22 mouse cellular contexts compared by ENCODE assay signal in the genomic region with DNA sequence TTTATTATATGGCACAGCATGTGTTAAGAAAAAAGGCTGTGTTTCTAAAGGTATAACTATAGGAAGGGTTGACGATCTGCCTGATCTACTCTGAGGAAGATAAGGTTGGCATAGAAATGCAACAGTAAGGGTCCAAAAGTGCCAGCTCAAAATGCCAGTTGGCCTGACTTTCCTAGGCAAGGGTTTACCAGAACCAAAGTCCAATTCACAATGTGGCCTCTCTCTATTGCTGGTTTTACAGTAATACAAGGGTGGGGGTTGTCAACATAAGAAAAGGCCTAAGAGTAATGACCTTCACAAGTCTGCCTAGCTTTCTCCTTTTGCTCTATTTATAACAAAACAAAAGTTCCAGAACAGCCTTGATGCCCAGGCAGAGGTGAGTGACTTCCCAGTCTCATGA.
"Had no signal": no experiment of that assay in that cellular context is flagged by ENCODE, and none has a peak within 500 bp of the region (broad histone marks: within the 10 kb centered on the region; RNA-seq: fewer than 3 reads in every experiment).

No protein-coding gene starts in this region.

- H3K4me3 ChIP-seq: hindbrain, embryonic 15.5 days; layer of hippocampus, adult 2 months; limb, embryonic 10.5 days; limb, embryonic 13.5 days; megakaryocyte, embryonic 14.5 days; midbrain, embryonic 10.5 days; midbrain, embryonic 13.5 days; myocyte; neural tube, embryonic 13.5 days; stomach, embryonic 15.5 days had no signal

- H3K4me1 ChIP-seq: hindbrain, embryonic 15.5 days; limb, embryonic 10.5 days; limb, embryonic 13.5 days; megakaryocyte, embryonic 14.5 days; midbrain, embryonic 10.5 days; midbrain, embryonic 13.5 days; neural tube, embryonic 13.5 days; stomach, embryonic 15.5 days had no signal

- H3K36me3 ChIP-seq: hindbrain, embryonic 15.5 days; limb, embryonic 10.5 days; limb, embryonic 13.5 days; midbrain, embryonic 10.5 days; midbrain, embryonic 13.5 days; neural tube, embryonic 13.5 days; stomach, embryonic 15.5 days had no signal

- H3K4me2 ChIP-seq: hindbrain, embryonic 15.5 days; limb, embryonic 13.5 days; liver, embryonic 11.5 days; lung, embryonic 14.5 days; midbrain, embryonic 13.5 days; neural tube, embryonic 13.5 days; stomach, embryonic 15.5 days had no signal

- H3K27me3 ChIP-seq: hindbrain, embryonic 15.5 days; limb, embryonic 13.5 days; megakaryocyte, embryonic 14.5 days; midbrain, embryonic 13.5 days; neural tube, embryonic 13.5 days; stomach, embryonic 15.5 days had no signal

- DNase-seq: layer of hippocampus, adult 9-11 months; liver, postnatal 0 days; lung, embryonic 14.5 days; lung, postnatal 10 days; lung, postnatal 36 days; retina, postnatal 1 day; right cerebral cortex, postnatal 25 days; spleen, adult 18-20 months; thymus, postnatal 25 days had no signal

- H3K9ac ChIP-seq: hindbrain, embryonic 15.5 days; limb, embryonic 13.5 days; liver, embryonic 14.5 days; liver, postnatal 0 days; lung, embryonic 14.5 days; midbrain, embryonic 13.5 days; neural tube, embryonic 13.5 days; stomach, embryonic 15.5 days had no signal

- ATAC-seq: liver, postnatal 0 days; midbrain, embryonic 13.5 days; midbrain, embryonic 16.5 days had no signal

- H3K9me3 ChIP-seq: hindbrain, embryonic 15.5 days; limb, embryonic 10.5 days; limb, embryonic 13.5 days; midbrain, embryonic 10.5 days; midbrain, embryonic 13.5 days; neural tube, embryonic 13.5 days; stomach, embryonic 15.5 days had no signal

- H3K27ac ChIP-seq: hindbrain, embryonic 15.5 days; layer of hippocampus, adult 2 months; limb, embryonic 10.5 days; limb, embryonic 13.5 days; liver, embryonic 14.5 days; midbrain, embryonic 10.5 days; midbrain, embryonic 13.5 days; neural tube, embryonic 13.5 days; stomach, embryonic 15.5 days had no signal
